Mouse (Mus musculus): ENCODE data around the gene Nrxn3. TPM values are rescaled to one million over a fixed set of nuclear protein-coding genes. Genes with fewer than 3 reads are reported as not detected.
A peak's percentile ranks its signal among the peaks of the same experiment; 100 is the strongest.

The Nrxn3 gene
- polyA plus RNA-seq, 1 experiment from 2014 or later: 1.3 TPM

- Histone ChIP-seq H3K36me3 (ENCODE audit: control insufficient read depth, insufficient read depth) (no peaks in the 10 kb centered on the region), H3K4me3 (ENCODE audit: low read length) (no peak overlapping the region), H3K9me3 (replicated peaks; ENCODE audit: control insufficient read depth, low read length) (no peaks in the 10 kb centered on the region), H3K27ac (ENCODE audit: low read length) (no peak overlapping the region), H3K9ac (ENCODE audit: low read length) (no peak overlapping the region), H3K27me3 (ENCODE audit: control insufficient read depth, insufficient read depth, low read length) (no peaks in the 10 kb centered on the region), H3K4me2 (ENCODE audit: low read depth, low read length) (no peak overlapping the region), H3K4me1 (ENCODE audit: control insufficient read depth, insufficient read depth, low read length) (no peaks in the 10 kb centered on the region)
- no peak for ATAC-seq (replicated peaks; ENCODE audit: extremely low read depth, insufficient read depth, low FRiP score)
- 37% methylated on average over 3 of the region's 3 CpGs for whole genome bisulfite sequencing
Measured at GRCm38 (mm10) chr12:89395121-89395792, 672.6 kb downstream of the Nrxn3 start.

- no peaks in the 10 kb centered on the region for H3K27me3 ChIP-seq (ENCODE audit: control insufficient read depth, insufficient read depth, low read length)
- no peak overlapping the region for H3K9ac ChIP-seq (ENCODE audit: low read length)
- ATAC-seq (replicated peaks; ENCODE audit: extremely low read depth, insufficient read depth, low FRiP score): peak; percentile 65; the same call in 1 of the 2 replicates
- peaks cover 13% of the 10 kb centered on the region; the same call in 1 of the 2 replicates for H3K4me1 ChIP-seq (ENCODE audit: control insufficient read depth, insufficient read depth, low read length)
- no peak overlapping the region for H3K4me2 ChIP-seq (ENCODE audit: low read depth, low read length)
- H3K27ac ChIP-seq (ENCODE audit: low read length): no peak overlapping the region
- H3K36me3 ChIP-seq (ENCODE audit: control insufficient read depth, insufficient read depth): no peaks in the 10 kb centered on the region
- no peak overlapping the region for H3K4me3 ChIP-seq (ENCODE audit: low read length)
- no peaks in the 10 kb centered on the region for H3K9me3 ChIP-seq (replicated peaks; ENCODE audit: control insufficient read depth, low read length)
Measured at GRCm38 (mm10) chr12:89436519-89436918, 713.8 kb downstream of the Nrxn3 start.

- 71% methylated on average over 2 of the region's 2 CpGs for WGBS
- Histone ChIP-seq H3K4me3 (ENCODE audit: low read length) (no peak overlapping the region), H3K27me3 (ENCODE audit: control insufficient read depth, insufficient read depth, low read length) (no peaks in the 10 kb centered on the region), H3K27ac (ENCODE audit: low read length) (no peak overlapping the region), H3K36me3 (ENCODE audit: control insufficient read depth, insufficient read depth) (no peaks in the 10 kb centered on the region), H3K9me3 (replicated peaks; ENCODE audit: control insufficient read depth, low read length) (no peaks in the 10 kb centered on the region), H3K9ac (ENCODE audit: low read length) (no peak overlapping the region), H3K4me2 (ENCODE audit: low read depth, low read length) (no peak overlapping the region), H3K4me1 (ENCODE audit: control insufficient read depth, insufficient read depth, low read length) (peaks cover 7% of the 10 kb centered on the region; the same call in 1 of the 2 replicates)
- no peak for ATAC-seq (replicated peaks; ENCODE audit: extremely low read depth, insufficient read depth, low FRiP score)
Measured at GRCm38 (mm10) chr12:89442323-89443038, 719.8 kb downstream of the Nrxn3 start.

GRCm38 (mm10) chr12:89450667-89451298, 728.1 kb downstream of the Nrxn3 start:
- no peak overlapping the region for H3K27ac ChIP-seq (ENCODE audit: low read length)
- no peaks in the 10 kb centered on the region for H3K9me3 ChIP-seq (replicated peaks; ENCODE audit: control insufficient read depth, low read length)
- H3K36me3 ChIP-seq (ENCODE audit: control insufficient read depth, insufficient read depth): no peaks in the 10 kb centered on the region
- H3K4me2 ChIP-seq (ENCODE audit: low read depth, low read length): no peak overlapping the region
- H3K9ac ChIP-seq (ENCODE audit: low read length): no peak overlapping the region
- H3K4me1 ChIP-seq (ENCODE audit: control insufficient read depth, insufficient read depth, low read length): no peaks in the 10 kb centered on the region
- H3K27me3 ChIP-seq (ENCODE audit: control insufficient read depth, insufficient read depth, low read length): no peaks in the 10 kb centered on the region
- no peak overlapping the region for H3K4me3 ChIP-seq (ENCODE audit: low read length)
- 5% methylated on average over 2 of the region's 2 CpGs for WGBS
- ATAC-seq (replicated peaks; ENCODE audit: extremely low read depth, insufficient read depth, low FRiP score): no peak

GRCm38 (mm10) chr12:89470226-89470625, 747.5 kb downstream of the Nrxn3 start:
- Histone ChIP-seq H3K9me3 (replicated peaks; ENCODE audit: control insufficient read depth, low read length) (no peaks in the 10 kb centered on the region), H3K4me2 (ENCODE audit: low read depth, low read length) (no peak overlapping the region), H3K36me3 (ENCODE audit: control insufficient read depth, insufficient read depth) (no peaks in the 10 kb centered on the region), H3K4me1 (ENCODE audit: control insufficient read depth, insufficient read depth, low read length) (peaks cover 3% of the 10 kb centered on the region; the same call in 1 of the 2 replicates), H3K27ac (ENCODE audit: low read length) (no peak overlapping the region), H3K27me3 (ENCODE audit: control insufficient read depth, insufficient read depth, low read length) (no peaks in the 10 kb centered on the region), H3K9ac (ENCODE audit: low read length) (no peak overlapping the region), H3K4me3 (ENCODE audit: low read length) (no peak overlapping the region)
- ATAC-seq (replicated peaks; ENCODE audit: extremely low read depth, insufficient read depth, low FRiP score): peak; percentile 76
- WGBS: 48% methylated on average over 2 of the region's 2 CpGs

GRCm38 (mm10) chr12:89471289-89471688, 748.6 kb downstream of the Nrxn3 start:
- Histone ChIP-seq H3K9ac (ENCODE audit: low read length) (no peak overlapping the region), H3K27me3 (ENCODE audit: control insufficient read depth, insufficient read depth, low read length) (no peaks in the 10 kb centered on the region), H3K27ac (ENCODE audit: low read length) (no peak overlapping the region), H3K4me3 (ENCODE audit: low read length) (no peak overlapping the region), H3K9me3 (replicated peaks; ENCODE audit: control insufficient read depth, low read length) (no peaks in the 10 kb centered on the region), H3K4me1 (ENCODE audit: control insufficient read depth, insufficient read depth, low read length) (peaks cover 3% of the 10 kb centered on the region; the same call in 1 of the 2 replicates), H3K4me2 (ENCODE audit: low read depth, low read length) (no peak overlapping the region), H3K36me3 (ENCODE audit: control insufficient read depth, insufficient read depth) (no peaks in the 10 kb centered on the region)
- ATAC-seq (replicated peaks; ENCODE audit: extremely low read depth, insufficient read depth, low FRiP score): no peak
- 28% methylated on average over 2 of the region's 2 CpGs for WGBS

- WGBS: 53% methylated on average over 4 of the region's 4 CpGs
- Histone ChIP-seq H3K4me3 (ENCODE audit: low read length) (no peak overlapping the region), H3K4me1 (ENCODE audit: control insufficient read depth, insufficient read depth, low read length) (peaks cover 3% of the 10 kb centered on the region; the same call in 1 of the 2 replicates), H3K36me3 (ENCODE audit: control insufficient read depth, insufficient read depth) (no peaks in the 10 kb centered on the region), H3K27me3 (ENCODE audit: control insufficient read depth, insufficient read depth, low read length) (no peaks in the 10 kb centered on the region), H3K27ac (ENCODE audit: low read length) (no peak overlapping the region), H3K9ac (ENCODE audit: low read length) (no peak overlapping the region), H3K4me2 (ENCODE audit: low read depth, low read length) (no peak overlapping the region), H3K9me3 (replicated peaks; ENCODE audit: control insufficient read depth, low read length) (no peaks in the 10 kb centered on the region)
- ATAC-seq (replicated peaks; ENCODE audit: extremely low read depth, insufficient read depth, low FRiP score): no peak
Measured at GRCm38 (mm10) chr12:89471874-89472273, 749.2 kb downstream of the Nrxn3 start.

GRCm38 (mm10) chr12:89479096-89479495, 756.4 kb downstream of the Nrxn3 start:
- 18% methylated on average over 4 of the region's 4 CpGs for WGBS
- H3K4me2 ChIP-seq (ENCODE audit: low read depth, low read length): no peak overlapping the region
- ATAC-seq (replicated peaks; ENCODE audit: extremely low read depth, insufficient read depth, low FRiP score): no peak
- H3K9ac ChIP-seq (ENCODE audit: low read length): no peak overlapping the region
- no peaks in the 10 kb centered on the region for H3K4me1 ChIP-seq (ENCODE audit: control insufficient read depth, insufficient read depth, low read length)
- no peak overlapping the region for H3K4me3 ChIP-seq (ENCODE audit: low read length)
- H3K27ac ChIP-seq (ENCODE audit: low read length): no peak overlapping the region
- H3K9me3 ChIP-seq (replicated peaks; ENCODE audit: control insufficient read depth, low read length): no peaks in the 10 kb centered on the region
- no peaks in the 10 kb centered on the region for H3K36me3 ChIP-seq (ENCODE audit: control insufficient read depth, insufficient read depth)
- no peaks in the 10 kb centered on the region for H3K27me3 ChIP-seq (ENCODE audit: control insufficient read depth, insufficient read depth, low read length)

GRCm38 (mm10) chr12:89482223-89482622, 759.5 kb downstream of the Nrxn3 start:
- Histone ChIP-seq H3K4me3 (ENCODE audit: low read length) (no peak overlapping the region), H3K36me3 (ENCODE audit: control insufficient read depth, insufficient read depth) (no peaks in the 10 kb centered on the region), H3K9me3 (replicated peaks; ENCODE audit: control insufficient read depth, low read length) (no peaks in the 10 kb centered on the region), H3K27ac (ENCODE audit: low read length) (no peak overlapping the region), H3K4me1 (ENCODE audit: control insufficient read depth, insufficient read depth, low read length) (no peaks in the 10 kb centered on the region), H3K27me3 (ENCODE audit: control insufficient read depth, insufficient read depth, low read length) (no peaks in the 10 kb centered on the region), H3K4me2 (ENCODE audit: low read depth, low read length) (no peak overlapping the region), H3K9ac (ENCODE audit: low read length) (no peak overlapping the region)
- WGBS: 31% methylated on average over 5 of the region's 5 CpGs
- no peak for ATAC-seq (replicated peaks; ENCODE audit: extremely low read depth, insufficient read depth, low FRiP score)

All from heart, embryonic 16.5 days (tissue).